Mouse (Mus musculus) heart, postnatal 4 days (tissue): ENCODE results near the gene M1ap. TPM values are rescaled to one million over a fixed set of nuclear protein-coding genes. Genes with fewer than 3 reads are reported as not detected.

Experiments used
- DNase-seq: peaks from one replicate; pipeline ENCODE4 v3.0.0; 2021
- total RNA-seq, 2 experiments: library from RNA; stranded (reverse); gene quantifications; 2 replicates each; pipeline ENCODE4 v1.2.3; 2021

Gene M1ap
- total RNA-seq, 2 experiments from 2014 or later, result 0.52 to 0.81 TPM

GRCm38 (mm10) chr6:82939167-82939912 lies 7.4 kb upstream of the M1ap start, which contains the start of gene Sema4f:
Gene Sema4f (minus strand): TSS chr6:82939769.
- peak; percentile 25 for DNase-seq

GRCm38 (mm10) chr6:82940765-82941164 lies 5.9 kb upstream of the M1ap start:
- DNase-seq, result no peak

- no peak for DNase-seq
Observed at GRCm38 (mm10) chr6:82945750-82946149, 952 bp upstream of the M1ap start.

GRCm38 (mm10) chr6:82956553-82957251 lies 10.0 kb downstream of the M1ap start:
- DNase-seq, result no peak

GRCm38 (mm10) chr6:82961664-82962063 lies 15.0 kb downstream of the M1ap start:
- no peak for DNase-seq

GRCm38 (mm10) chr6:82969249-82970084 lies 22.8 kb downstream of the M1ap start:
- DNase-seq, result no peak

- DNase-seq, result peak; percentile 67
Observed at GRCm38 (mm10) chr6:82971031-82971430, 24.3 kb downstream of the M1ap start.

GRCm38 (mm10) chr6:82987411-82987971 lies 40.8 kb downstream of the M1ap start:
- no peak for DNase-seq

GRCm38 (mm10) chr6:82993696-82994095 lies 47.0 kb downstream of the M1ap start:
- DNase-seq, result no peak

- no peak for DNase-seq
Observed at GRCm38 (mm10) chr6:82994372-82994771, 47.7 kb downstream of the M1ap start.

GRCm38 (mm10) chr6:82996740-82997315 lies 50.1 kb downstream of the M1ap start:
- peak; percentile 92 for DNase-seq

- peak; percentile 24 for DNase-seq
Observed at GRCm38 (mm10) chr6:82997511-82998102, 50.9 kb downstream of the M1ap start.

- DNase-seq, result no peak
Observed at GRCm38 (mm10) chr6:82998326-82998725, 51.6 kb downstream of the M1ap start.

- no peak for DNase-seq
Observed at GRCm38 (mm10) chr6:82999986-83000385, 53.3 kb downstream of the M1ap start.

- no peak for DNase-seq
Observed at GRCm38 (mm10) chr6:83003082-83003481, 56.4 kb downstream of the M1ap start.

GRCm38 (mm10) chr6:83003850-83004249 lies 57.1 kb downstream of the M1ap start:
- DNase-seq, result no peak

- no peak for DNase-seq
Observed at GRCm38 (mm10) chr6:83004309-83004708, 57.6 kb downstream of the M1ap start.

- DNase-seq, result peak; percentile 31
Observed at GRCm38 (mm10) chr6:83004872-83005271, 58.2 kb downstream of the M1ap start.

- no peak for DNase-seq
Observed at GRCm38 (mm10) chr6:83005444-83006011, 58.8 kb downstream of the M1ap start.

GRCm38 (mm10) chr6:83006114-83006513 lies 59.4 kb downstream of the M1ap start:
- no peak for DNase-seq

- no peak for DNase-seq
Observed at GRCm38 (mm10) chr6:83008659-83009058, 62.0 kb downstream of the M1ap start.
